Mouse (Mus musculus) adrenal gland, adult 18-20 months (tissue): Measurements from ENCODE around the gene Tnk2. TPM values are rescaled to one million over a fixed set of nuclear protein-coding genes. Genes with fewer than 3 reads are reported as not detected.
"Not testable (repeated sequence)": the region's sequence is repeated elsewhere in the genome, so short reads cannot be mapped to it uniquely, and the experiment has no call there.

ENCODE experiments used
- DNase-seq, 2 experiments: peaks; one replicate each; pipeline ENCODE4 v3.0.0; 2021 to 2022; ENCODE audit warnings: low spot score in 2 of 2
- total RNA-seq, 2 experiments: library from RNA; stranded (reverse); gene quantifications; 1 replicate in 1 of 2; 2 replicates in 1 of 2; pipeline ENCODE4 v1.2.3; 2021

The Tnk2 gene
- total RNA-seq, 2 experiments from 2014 or later = 29.9 to 33.1 TPM

GRCm38 (mm10) chr16:32634183-32634582 is 9.5 kb upstream of the Tnk2 start:
- DNase-seq = no peak

- no peak for DNase-seq
Observed at GRCm38 (mm10) chr16:32635314-32635713, 8.4 kb upstream of the Tnk2 start.

GRCm38 (mm10) chr16:32636331-32636730 is 7.3 kb upstream of the Tnk2 start:
- DNase-seq = no peak

DNA sequence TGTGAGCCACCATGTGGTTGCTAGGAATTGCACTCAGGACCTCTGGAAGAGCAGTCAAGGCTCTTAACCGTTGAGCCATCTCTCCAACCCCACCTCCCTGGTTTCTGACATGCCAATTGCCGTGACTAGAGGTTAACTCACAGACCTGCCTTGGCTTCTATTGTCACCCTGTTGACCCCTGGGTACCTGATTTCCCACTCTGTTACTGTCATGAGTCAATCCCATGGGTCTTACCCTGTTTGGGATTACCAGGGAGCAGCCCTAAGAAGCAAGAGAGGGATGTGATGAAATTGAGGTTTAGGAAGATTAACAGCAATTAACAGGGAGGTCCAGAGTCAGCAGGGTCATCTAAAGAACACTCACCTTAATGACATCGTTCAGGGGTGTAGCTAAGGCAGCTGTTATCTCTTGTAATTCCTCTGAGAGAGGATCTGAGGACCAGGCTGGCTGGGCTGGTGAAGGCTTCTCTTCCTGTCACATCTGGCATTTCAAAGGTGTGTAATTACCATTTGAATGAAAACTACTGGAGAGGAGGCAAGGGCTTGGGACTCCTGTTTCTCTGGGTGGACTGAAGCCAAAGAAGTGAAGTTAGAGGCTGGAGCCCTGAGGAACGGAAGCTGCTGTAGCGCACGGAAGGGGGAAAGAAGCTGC is 6.7 kb upstream of the Tnk2 start:
- DNase-seq = no peak

- peak; percentile 77 to 85 for DNase-seq
Observed at GRCm38 (mm10) chr16:32638476-32638875, 5.2 kb upstream of the Tnk2 start.

DNA sequence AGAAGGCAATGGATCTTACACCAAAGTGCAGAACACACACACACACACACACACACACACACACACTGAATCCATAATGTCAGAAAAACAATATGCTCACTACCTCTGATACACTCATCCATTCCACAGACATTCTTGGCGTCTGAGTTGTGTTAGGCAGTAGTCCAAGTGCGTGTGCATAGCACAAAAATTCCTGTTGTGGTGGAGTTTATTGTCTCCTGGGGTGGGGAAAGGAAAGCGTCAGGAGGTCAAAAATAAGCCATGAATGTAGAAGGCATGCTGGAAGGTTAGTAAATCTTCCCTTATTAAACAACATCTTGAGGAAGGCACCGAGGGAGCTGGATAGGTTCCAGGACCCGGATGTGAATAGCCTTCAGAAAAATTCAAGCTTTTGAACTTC is 3.6 kb upstream of the Tnk2 start:
- DNase-seq = no peak

GRCm38 (mm10) chr16:32640683-32641082 is 3.0 kb upstream of the Tnk2 start:
- not testable (repeated sequence) for DNase-seq

DNA sequence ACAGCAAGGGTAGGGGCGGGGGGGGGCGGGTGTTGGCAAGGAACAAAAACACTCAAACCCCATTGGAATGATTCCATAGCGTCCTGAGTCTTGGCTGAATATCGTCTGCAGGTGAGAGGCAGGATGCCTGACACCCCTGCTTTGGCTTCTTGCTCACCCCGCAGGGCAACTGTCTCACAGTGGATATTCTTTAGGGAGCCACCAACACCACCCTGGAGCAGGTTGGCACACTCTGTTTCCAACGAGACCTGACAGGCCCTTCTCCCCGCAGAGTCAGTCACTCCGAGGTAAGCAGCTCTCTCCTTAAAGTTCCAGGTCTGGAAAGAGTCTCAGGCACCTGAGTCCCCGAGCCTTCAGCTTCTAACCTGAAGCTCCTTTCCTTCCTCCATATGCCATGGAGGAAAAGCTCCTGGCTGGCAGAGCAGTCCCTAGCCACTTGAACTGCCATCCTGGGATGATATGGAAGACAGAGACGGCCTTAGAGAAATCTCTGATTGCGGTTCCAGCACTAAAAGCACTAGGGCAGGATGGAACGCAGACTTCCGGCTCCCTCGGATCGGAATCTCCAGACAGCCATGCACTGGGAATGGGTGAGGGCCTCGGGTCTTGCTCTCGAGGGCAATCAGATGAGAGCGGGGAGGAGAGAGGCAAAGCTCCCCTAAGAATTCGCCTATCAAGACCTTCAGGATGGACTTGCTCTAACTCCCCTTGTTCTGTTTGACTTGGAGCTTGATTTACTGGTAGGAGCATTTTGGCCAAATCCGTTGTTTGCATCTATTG is 2.0 kb upstream of the Tnk2 start:
- DNase-seq = no peak

DNA sequence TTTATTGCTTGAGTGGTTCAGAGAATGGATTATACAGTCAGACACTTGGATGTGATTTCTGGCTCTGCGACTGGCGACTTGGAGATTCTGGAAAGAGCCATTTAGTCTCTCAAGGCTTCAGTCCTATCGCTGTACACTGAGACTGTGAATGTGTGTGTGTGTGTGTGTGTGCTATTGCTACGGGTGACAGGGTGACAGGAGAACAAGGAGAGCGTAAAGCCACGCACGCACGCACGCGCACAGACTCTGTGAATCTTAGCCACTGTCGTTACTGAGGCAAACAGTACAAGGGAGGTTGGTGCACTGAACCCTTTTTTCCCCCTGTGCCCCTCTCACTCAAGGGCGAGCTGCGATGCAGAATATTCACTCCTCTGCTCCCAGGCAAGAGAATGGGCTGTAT is 1.4 kb upstream of the Tnk2 start:
- DNase-seq = no peak

GRCm38 (mm10) chr16:32644069-32644800 is 561 bp downstream of the Tnk2 start:
- DNase-seq = peak; percentile 51 to 59

DNA sequence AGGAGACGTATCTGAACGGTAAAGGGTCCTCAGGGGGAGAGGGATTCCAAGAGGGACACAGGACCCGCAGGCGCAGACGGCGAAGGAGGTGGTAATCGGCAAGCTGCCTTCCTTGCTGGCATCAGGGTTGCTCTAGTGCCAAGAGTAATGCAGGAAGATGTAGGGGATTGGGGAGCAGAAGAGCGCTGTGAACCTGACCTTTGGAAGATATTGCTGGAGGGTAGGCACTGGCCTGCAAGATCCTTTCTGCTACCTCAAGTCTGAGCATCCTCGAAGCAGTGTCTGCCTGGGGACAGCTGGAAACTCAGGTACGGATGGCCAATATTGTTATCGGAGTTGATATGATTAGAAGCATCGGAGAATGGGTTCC is 1.1 kb downstream of the Tnk2 start:
- DNase-seq = no peak

DNA sequence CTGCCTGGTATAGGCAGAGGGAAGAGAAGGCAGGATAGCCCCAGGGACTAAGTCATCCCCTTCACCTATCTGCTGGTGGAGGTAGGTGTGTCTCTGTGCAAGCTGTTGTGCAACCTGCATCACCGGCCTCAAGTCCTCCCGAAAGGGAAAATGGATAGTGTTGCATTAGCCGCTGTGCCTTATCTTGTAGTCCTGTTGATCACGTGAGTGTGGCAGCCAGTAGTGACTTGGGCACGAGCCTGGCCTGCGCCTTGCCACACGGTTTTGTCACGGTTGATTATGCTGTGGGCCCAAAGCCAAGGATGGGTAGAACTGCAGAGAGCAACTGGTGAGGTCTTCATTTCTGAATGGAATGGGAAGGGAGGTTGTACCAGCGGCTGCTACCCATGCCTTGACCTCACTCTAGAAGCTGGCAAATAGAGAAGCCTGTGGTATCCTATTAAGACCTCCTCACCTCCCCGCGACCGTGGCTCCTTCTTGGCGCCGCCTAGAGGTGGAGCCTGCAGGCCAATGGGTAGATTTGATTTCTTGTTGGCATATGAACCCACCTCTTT is 1.8 kb downstream of the Tnk2 start:
- DNase-seq = no peak

GRCm38 (mm10) chr16:32646014-32646413 is 2.3 kb downstream of the Tnk2 start:
- no peak for DNase-seq

- no peak for DNase-seq
Observed at GRCm38 (mm10) chr16:32647712-32648111, 4.0 kb downstream of the Tnk2 start.

- DNase-seq = no peak
Observed at GRCm38 (mm10) chr16:32650461-32650860, 6.8 kb downstream of the Tnk2 start.

DNA sequence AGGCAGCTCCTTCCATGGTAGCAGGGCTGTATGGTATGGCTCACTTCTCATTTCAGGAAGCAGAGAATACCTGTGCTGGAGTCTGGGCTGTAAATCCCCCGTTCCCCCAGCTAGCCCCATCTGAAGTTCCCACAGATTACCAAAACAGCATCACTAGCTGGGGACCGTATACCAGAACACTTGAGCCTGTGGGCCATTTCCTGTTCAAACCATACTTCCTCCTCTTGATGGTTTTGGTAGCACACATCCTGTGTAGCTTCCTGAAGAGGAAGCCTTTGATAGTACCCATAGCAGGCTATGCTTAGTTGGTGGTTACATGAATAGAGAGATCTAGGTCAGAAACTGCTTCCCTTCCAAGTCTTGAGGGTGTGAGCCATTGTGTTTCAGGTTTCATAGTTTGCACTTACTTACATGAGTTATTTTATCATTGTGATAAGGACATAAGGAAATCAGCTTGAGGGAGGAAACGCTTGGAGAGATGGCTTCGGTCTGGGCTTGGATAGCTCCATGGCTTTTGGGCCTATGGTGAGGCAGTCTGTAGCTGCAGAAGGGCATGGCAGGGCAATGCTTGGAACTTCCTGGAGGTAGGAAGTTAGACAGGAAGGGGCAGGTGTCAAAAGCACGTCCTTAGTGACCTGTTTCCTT is 7.4 kb downstream of the Tnk2 start:
- DNase-seq = no peak

- peak in 1 of 2 experiments; percentile 12 for DNase-seq
Observed at GRCm38 (mm10) chr16:32654071-32654733, 10.5 kb downstream of the Tnk2 start.

GRCm38 (mm10) chr16:32655534-32655933 is 11.9 kb downstream of the Tnk2 start:
- DNase-seq = no peak

GRCm38 (mm10) chr16:32656321-32656720 is 12.6 kb downstream of the Tnk2 start:
- no peak for DNase-seq

DNA sequence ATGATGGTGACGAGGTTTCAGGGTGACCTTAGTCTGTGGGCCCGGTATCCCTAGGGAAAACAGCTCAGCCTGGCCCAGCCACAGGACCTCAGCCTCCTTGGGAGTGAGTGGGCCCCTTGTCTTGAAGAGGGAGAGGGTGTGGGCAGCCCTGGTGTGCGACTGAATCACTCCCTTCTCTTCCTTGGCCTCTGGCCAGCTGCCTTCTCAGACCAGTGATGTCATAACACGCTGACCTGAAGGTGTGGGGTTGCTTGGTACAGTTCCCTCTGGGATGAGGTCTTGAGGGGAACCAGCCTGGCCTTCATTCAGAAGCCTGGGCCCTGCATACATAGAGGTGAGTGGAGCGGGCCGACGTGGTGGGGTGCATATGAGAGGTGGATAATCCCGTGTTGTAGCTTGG is 13.1 kb downstream of the Tnk2 start:
- peak in 1 of 2 experiments; percentile 44 for DNase-seq
